Mouse (Mus musculus): Measurements from ENCODE around the gene Ppp1r3g. TPM values are rescaled to one million over a fixed set of nuclear protein-coding genes. Genes with fewer than 3 reads are reported as not detected.

Gene Ppp1r3g
- polyA plus RNA-seq, 1 experiment from 2014 or later, result 0.29 TPM

DNA sequence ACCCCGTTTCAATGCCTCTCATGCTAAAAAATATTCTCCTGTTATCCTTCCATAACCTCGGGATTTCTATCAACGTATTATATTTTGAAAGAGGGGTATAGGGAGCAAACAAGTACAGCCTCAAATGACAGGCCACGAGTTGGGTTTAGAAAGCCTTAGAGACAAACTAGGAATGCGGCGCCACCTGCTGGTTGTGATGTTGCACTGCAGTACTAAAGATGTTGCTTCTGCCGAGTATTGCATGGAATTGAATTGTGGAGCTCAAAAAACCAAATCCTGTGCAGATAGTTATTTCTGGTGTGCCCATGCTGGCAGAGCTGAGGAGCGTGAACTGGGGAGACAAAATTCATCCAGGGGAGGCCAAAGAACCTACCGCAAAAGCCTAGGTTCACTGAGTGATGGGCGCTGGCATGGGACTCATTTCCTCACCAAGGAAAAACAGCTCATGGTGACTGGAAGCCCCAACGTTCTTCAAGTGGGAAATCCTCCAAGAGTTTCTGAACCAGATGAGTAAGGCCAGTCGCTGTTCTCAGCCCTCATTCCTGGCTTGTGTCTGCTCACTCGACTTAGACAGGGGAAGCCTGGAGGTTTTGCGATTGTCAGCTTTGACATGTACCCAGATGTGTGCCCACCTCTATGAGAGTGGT lies 11.2 kb upstream of the Ppp1r3g start:
- H3K9ac ChIP-seq (ENCODE audit: low read depth, low read length), result no peak overlapping the region
- H3K27me3 ChIP-seq (ENCODE audit: insufficient read depth, low read length), result no peaks in the 10 kb centered on the region
- peak; percentile 96 for TF ChIP-seq CTCF (IDR thresholded peaks at IDR 0.05; ENCODE audit: low read depth)
- ATAC-seq (replicated peaks; ENCODE audit: low FRiP score, low read depth), result no peak
- H3K4me2 ChIP-seq (ENCODE audit: low read length), result no peak overlapping the region
- no peaks in the 10 kb centered on the region for H3K36me3 ChIP-seq (ENCODE audit: insufficient read depth, low read length)
- H3K4me1 ChIP-seq (replicated peaks; ENCODE audit: insufficient read depth, low read length), result no peaks in the 10 kb centered on the region; the same call in 1 of the 2 replicates
- no peak overlapping the region for H3K27ac ChIP-seq
- no peaks in the 10 kb centered on the region for H3K9me3 ChIP-seq (replicated peaks; ENCODE audit: low read length)
- no peak overlapping the region for H3K4me3 ChIP-seq (replicated peaks; ENCODE audit: low read depth, low read length)
- WGBS, result 22% methylated on average over 14 of the region's 14 CpGs
- DNase-seq (ENCODE audit: low spot score), result peak; percentile 94

- no peaks in the 10 kb centered on the region for H3K9me3 ChIP-seq (replicated peaks; ENCODE audit: low read length)
- H3K36me3 ChIP-seq (ENCODE audit: insufficient read depth, low read length), result no peaks in the 10 kb centered on the region
- no peaks in the 10 kb centered on the region; the same call in 1 of the 2 replicates for H3K4me1 ChIP-seq (replicated peaks; ENCODE audit: insufficient read depth, low read length)
- no peak overlapping the region for H3K27ac ChIP-seq
- no peak for TF ChIP-seq CTCF (IDR thresholded peaks at IDR 0.05; ENCODE audit: low read depth)
- H3K4me3 ChIP-seq (replicated peaks; ENCODE audit: low read depth, low read length), result no peak overlapping the region
- H3K4me2 ChIP-seq (ENCODE audit: low read length), result no peak overlapping the region
- no peaks in the 10 kb centered on the region for H3K27me3 ChIP-seq (ENCODE audit: insufficient read depth, low read length)
- DNase-seq (ENCODE audit: low spot score) (peak; percentile 73), ATAC-seq (replicated peaks; ENCODE audit: low FRiP score, low read depth) (no peak)
- 61% methylated on average over 17 of the region's 17 CpGs for WGBS
- H3K9ac ChIP-seq (ENCODE audit: low read depth, low read length), result no peak overlapping the region
These were observed 8.7 kb upstream of the Ppp1r3g start for GRCm38 (mm10) chr13:35949814-35950455.

DNA sequence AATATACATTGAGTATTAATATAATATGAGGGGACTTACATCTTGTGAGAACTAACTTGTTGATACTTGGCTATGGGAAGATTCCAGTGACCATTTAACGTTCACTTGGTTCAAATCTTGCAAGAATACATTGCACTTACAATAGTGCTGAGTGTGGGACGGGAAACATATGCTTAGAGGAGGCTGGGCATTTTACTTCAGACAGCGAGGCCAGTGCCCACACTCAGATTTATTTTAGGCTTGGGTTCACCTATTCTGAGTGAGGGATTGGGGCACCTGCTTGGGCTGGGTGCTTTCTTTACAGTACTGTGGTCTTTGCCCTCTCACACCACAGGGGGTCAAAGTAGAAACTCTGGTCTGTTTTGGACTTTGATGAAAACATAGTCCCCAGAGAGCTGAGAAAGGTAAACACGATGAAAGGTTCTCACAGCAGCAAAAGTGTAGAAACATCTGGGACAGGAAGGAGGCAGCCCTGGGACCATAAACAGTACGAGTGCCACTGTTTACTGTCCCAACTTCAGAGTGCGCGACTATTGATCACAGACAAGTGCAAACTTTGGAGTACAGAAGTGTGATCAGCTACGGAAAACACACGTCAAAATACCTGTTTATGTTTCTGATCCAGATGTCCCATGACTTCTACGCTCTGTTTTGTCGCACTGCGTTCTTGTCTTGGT lies 890 bp downstream of the Ppp1r3g start:
- no peak for TF ChIP-seq CTCF (IDR thresholded peaks at IDR 0.05; ENCODE audit: low read depth)
- 66% methylated on average over 12 of the region's 12 CpGs for WGBS

GRCm38 (mm10) chr13:35963583-35963982 lies 4.9 kb downstream of the Ppp1r3g start:
- H3K4me1 ChIP-seq (replicated peaks; ENCODE audit: insufficient read depth, low read length), result 0 out of 2 replicates have a peak, but pooled peaks cover 4% of the 10 kb centered on the region
- H3K9me3 ChIP-seq (replicated peaks; ENCODE audit: low read length), result no peaks in the 10 kb centered on the region
- ATAC-seq (replicated peaks; ENCODE audit: low FRiP score, low read depth) (no peak), DNase-seq (ENCODE audit: low spot score) (no peak)
- H3K27ac ChIP-seq, result no peak overlapping the region
- H3K4me2 ChIP-seq (ENCODE audit: low read length), result no peak overlapping the region
- H3K4me3 ChIP-seq (replicated peaks; ENCODE audit: low read depth, low read length), result no peak overlapping the region
- 0 out of 2 replicates have a peak, but pooled peaks cover 6% of the 10 kb centered on the region for H3K27me3 ChIP-seq (ENCODE audit: insufficient read depth, low read length)
- H3K36me3 ChIP-seq (ENCODE audit: insufficient read depth, low read length), result no peaks in the 10 kb centered on the region
- no peak for TF ChIP-seq CTCF (IDR thresholded peaks at IDR 0.05; ENCODE audit: low read depth)
- WGBS, result 96% methylated on average over 4 of the region's 4 CpGs
- H3K9ac ChIP-seq (ENCODE audit: low read depth, low read length), result no peak overlapping the region

More for the DNA sequence above, 890 bp downstream of the Ppp1r3g start:
- Histone ChIP-seq H3K9ac (ENCODE audit: low read depth, low read length) (no peak overlapping the region), H3K36me3 (ENCODE audit: insufficient read depth, low read length) (no peaks in the 10 kb centered on the region), H3K4me2 (ENCODE audit: low read length) (no peak overlapping the region), H3K27ac (no peak overlapping the region), H3K4me3 (replicated peaks; ENCODE audit: low read depth, low read length) (no peak overlapping the region), H3K9me3 (replicated peaks; ENCODE audit: low read length) (no peaks in the 10 kb centered on the region), H3K27me3 (ENCODE audit: insufficient read depth, low read length) (no peaks in the 10 kb centered on the region), H3K4me1 (replicated peaks; ENCODE audit: insufficient read depth, low read length) (no peaks in the 10 kb centered on the region)
- ATAC-seq (replicated peaks; ENCODE audit: low FRiP score, low read depth), result no peak
- no peak for DNase-seq (ENCODE audit: low spot score)

GRCm38 (mm10) chr13:35967690-35968089 lies 9.1 kb downstream of the Ppp1r3g start:
- Histone ChIP-seq H3K4me2 (ENCODE audit: low read length) (peak overlapping the region; percentile 100), H3K27me3 (ENCODE audit: insufficient read depth, low read length) (0 out of 2 replicates have a peak, but pooled peaks cover 6% of the 10 kb centered on the region), H3K36me3 (ENCODE audit: insufficient read depth, low read length) (no peaks in the 10 kb centered on the region), H3K4me3 (replicated peaks; ENCODE audit: low read depth, low read length) (peak overlapping the region; percentile 52), H3K4me1 (replicated peaks; ENCODE audit: insufficient read depth, low read length) (0 out of 2 replicates have a peak, but pooled peaks cover 4% of the 10 kb centered on the region), H3K9ac (ENCODE audit: low read depth, low read length) (no peak overlapping the region), H3K9me3 (replicated peaks; ENCODE audit: low read length) (no peaks in the 10 kb centered on the region), H3K27ac (no peak overlapping the region)
- 11% methylated on average over 15 of the region's 15 CpGs for WGBS
- no peak for ATAC-seq (replicated peaks; ENCODE audit: low FRiP score, low read depth)
- DNase-seq (ENCODE audit: low spot score), result no peak
- TF ChIP-seq CTCF (IDR thresholded peaks at IDR 0.05; ENCODE audit: low read depth), result no peak

- ATAC-seq (replicated peaks; ENCODE audit: low FRiP score, low read depth), result peak; percentile 46; the same call in 1 of the 2 replicates
- 0 out of 2 replicates have a peak, but pooled peaks cover 6% of the 10 kb centered on the region for H3K27me3 ChIP-seq (ENCODE audit: insufficient read depth, low read length)
- under 1% methylated on average over 38 of the region's 38 CpGs for WGBS
- 0 out of 2 replicates have a peak, but pooled peaks cover 4% of the 10 kb centered on the region for H3K4me1 ChIP-seq (replicated peaks; ENCODE audit: insufficient read depth, low read length)
- no peaks in the 10 kb centered on the region for H3K9me3 ChIP-seq (replicated peaks; ENCODE audit: low read length)
- peak; percentile 56 for DNase-seq (ENCODE audit: low spot score)
- no peak overlapping the region for H3K27ac ChIP-seq
- H3K9ac ChIP-seq (ENCODE audit: low read depth, low read length), result peak overlapping the region; percentile 51
- no peaks in the 10 kb centered on the region for H3K36me3 ChIP-seq (ENCODE audit: insufficient read depth, low read length)
- TF ChIP-seq CTCF (IDR thresholded peaks at IDR 0.05; ENCODE audit: low read depth), result no peak
- peak overlapping the region; percentile 52 for H3K4me3 ChIP-seq (replicated peaks; ENCODE audit: low read depth, low read length)
- peak overlapping the region; percentile 100 for H3K4me2 ChIP-seq (ENCODE audit: low read length)
These were observed 9.6 kb downstream of the Ppp1r3g start for GRCm38 (mm10) chr13:35968131-35968718.

Measured in kidney, postnatal 0 days (tissue).